Mouse (Mus musculus): Measurements from ENCODE around the gene Psg23.
"Not testable (repeated sequence)": the region's sequence is repeated elsewhere in the genome, so short reads cannot be mapped to it uniquely, and the experiment has no call there.

Gene Psg23

GRCm38 (mm10) chr7:18616401-18616800 is at the start of gene Psg23:
Gene Psg23 (minus strand): TSS chr7:18616501.
- not testable (repeated sequence) for DNase-seq (ENCODE audit: extremely low spot score, low spot score)

- not testable (repeated sequence) for DNase-seq (ENCODE audit: extremely low spot score, low spot score)
These were observed 40.3 kb upstream of the Psg23 start, which contains the start of gene Psg21 for GRCm38 (mm10) chr7:18656625-18657024. Gene Psg21 (minus strand): TSS chr7:18656725.

DNA sequence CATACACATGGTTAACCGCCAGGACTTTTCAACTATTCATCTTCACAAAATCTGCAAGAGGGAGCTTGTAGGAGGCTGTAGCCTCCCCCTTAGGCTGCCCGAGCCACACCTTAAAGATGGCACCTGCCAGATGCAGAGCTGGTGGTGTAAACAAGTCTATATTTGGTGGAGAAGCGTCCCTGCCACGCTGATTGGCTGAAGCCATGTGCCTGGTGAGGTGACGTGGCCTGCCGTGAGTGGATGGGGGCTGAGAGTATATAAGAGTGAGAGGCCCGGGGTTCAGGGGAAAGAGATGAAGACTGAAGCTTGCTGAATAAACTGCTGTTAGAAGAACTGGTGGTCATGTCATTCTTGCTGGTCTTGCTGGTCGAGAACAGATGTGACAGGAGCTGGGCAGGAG is 10.6 kb upstream of the Psg23 start:
- not testable (repeated sequence) for DNase-seq (ENCODE audit: extremely low spot score, low spot score)

DNA sequence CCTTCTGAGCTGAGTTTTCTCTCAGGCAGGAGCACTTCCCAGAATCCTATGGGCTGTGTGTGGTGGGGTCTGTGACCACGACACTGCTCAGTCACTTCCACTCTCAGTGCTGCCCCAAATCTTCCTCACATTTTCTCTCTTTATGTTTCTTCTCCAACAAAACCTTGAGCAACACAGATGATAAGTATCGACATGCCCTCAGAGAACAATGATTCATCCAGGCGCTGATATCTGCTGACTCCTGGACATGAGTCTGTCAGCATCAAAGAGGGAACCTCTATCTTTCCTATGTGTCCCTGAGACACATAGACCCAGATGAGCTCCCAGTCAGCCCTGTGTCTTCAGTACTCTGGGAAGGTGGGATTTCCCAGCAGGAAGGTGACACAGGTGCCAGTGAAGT is 49.1 kb downstream of the Psg23 start, which contains the start of gene Psg27:
Gene Psg27 (minus strand): TSS at position 101 of the 400 bp plus-strand sequence.
- no peak for DNase-seq (ENCODE audit: extremely low spot score, low spot score)

- no peak for DNase-seq (ENCODE audit: extremely low spot score, low spot score)
These were observed 56.5 kb downstream of the Psg23 start for GRCm38 (mm10) chr7:18559850-18560249.
